Mouse (Mus musculus) midbrain, embryonic 14.5 days (tissue): Measurements from ENCODE around the gene Unc93b1. TPM values are rescaled to one million over a fixed set of nuclear protein-coding genes. Genes with fewer than 3 reads are reported as not detected.

Experiments used
- ATAC-seq: fragments of 200-750 bp; cut with Nextera tagmentation; 2 replicates; pipeline ENCODE4 v1.8.0; 2017; ENCODE audit warnings: moderate number of reproducible peaks, moderate library complexity; ENCODE audit not compliant: low FRiP score, low TSS enrichment
- DNase-seq: peaks from one replicate; pipeline ENCODE4 v3.0.0-alpha.2; 2015
- H3K27ac ChIP-seq: fragments of 300-500 bp; sonication (generic); replicated peaks from 2 replicates; pipeline ENCODE4 v1.5.1; 2014; ENCODE audit warnings: mild to moderate bottlenecking, low read depth, low read length, moderate library complexity
- H3K27me3 ChIP-seq: fragments of 300-500 bp; sonication (generic); 2 replicates; pipeline ENCODE4 v1.6.1; 2014; ENCODE audit warnings: low read length, control low read depth, mixed read lengths; ENCODE audit not compliant: control insufficient read depth, insufficient read depth
- H3K36me3 ChIP-seq: fragments of 300-500 bp; sonication (generic); 2 replicates; pipeline ENCODE4 v1.6.1; 2014; ENCODE audit warnings: low read length, control low read depth; ENCODE audit not compliant: control insufficient read depth, insufficient read depth
- H3K4me1 ChIP-seq: fragments of 300-500 bp; sonication (generic); 2 replicates; pipeline ENCODE4 v1.6.1; 2014; ENCODE audit warnings: mild to moderate bottlenecking, antibody characterized with exemption, low read length, control low read depth; ENCODE audit not compliant: control insufficient read depth, insufficient read depth
- H3K4me2 ChIP-seq: fragments of 300-500 bp; sonication (generic); 2 replicates; pipeline ENCODE4 v1.6.1; 2014; ENCODE audit warnings: mild to moderate bottlenecking, low read length, moderate library complexity
- H3K4me3 ChIP-seq: fragments of 300-500 bp; sonication (generic); replicated peaks from 2 replicates; pipeline ENCODE4 v1.5.1; 2014; ENCODE audit warnings: low read depth, low read length
- H3K9ac ChIP-seq: fragments of 300-500 bp; sonication (generic); replicated peaks from 2 replicates; pipeline ENCODE4 v1.6.1; 2014; ENCODE audit warnings: mild to moderate bottlenecking, low read length, moderate library complexity
- H3K9me3 ChIP-seq: fragments of 300-500 bp; sonication (generic); 2 replicates; pipeline ENCODE4 v1.6.1; 2016; ENCODE audit warnings: low read length, control low read depth, mixed read lengths; ENCODE audit not compliant: control insufficient read depth
- WGBS: fragments of 180-500 bp; shearing (Covaris S2); extraction: QIAGEN DNeasy Blood & Tissue Kit; methylation state at CpG from one replicate; pipeline ENCODE4 v1.1.7; 2014; 5-methylcytosine and 5-hydroxymethylcytosine counted together
- polyA plus RNA-seq: library from polyadenylated mRNA; unstranded; fragments of >200 nt; fragmentation: Nextera tagmentation; extraction: Ambion mirVana; gene quantifications from 2 replicates; pipeline ENCODE4 v1.2.1, GENCODE M21; 2014

Unc93b1 gene
- polyA plus RNA-seq: 3.7 and 13.4 TPM in 2 replicates

GRCm38 (mm10) chr19:3935032-3935895 lies at the start of gene Unc93b1:
Gene Unc93b1, plus strand, starts transcription at chr19:3935186.
- peak within 1 kb of the TSS; percentile 32 for H3K4me3 ChIP-seq
- no peaks in the 10 kb centered on the region for H3K36me3 ChIP-seq
- ATAC-seq (peak; percentile 48; the same call in 1 of the 2 replicates), DNase-seq (peak; percentile 35)
- H3K9me3 ChIP-seq: no peaks in the 10 kb centered on the region
- H3K27ac ChIP-seq: no peak within 1 kb of the TSS
- peaks cover 13% of the 10 kb centered on the region for H3K4me1 ChIP-seq
- H3K27me3 ChIP-seq: peaks cover 5% of the 10 kb centered on the region; the same call in 1 of the 2 replicates
- peak within 1 kb of the TSS; percentile 66 for H3K4me2 ChIP-seq
- 5% methylated on average over 42 of the region's 42 CpGs for WGBS
- H3K9ac ChIP-seq: peak within 1 kb of the TSS; percentile 24; the same call in 1 of the 2 replicates

- Histone ChIP-seq H3K27me3 (no peaks in the 10 kb centered on the region), H3K27ac (no peak overlapping the region), H3K36me3 (peaks cover 74% of the 10 kb centered on the region), H3K4me1 (no peaks in the 10 kb centered on the region), H3K4me3 (no peak overlapping the region), H3K9ac (no peak overlapping the region), H3K9me3 (no peaks in the 10 kb centered on the region), H3K4me2 (no peak overlapping the region)
- no peak for ATAC-seq
- 94% methylated on average over 5 of the region's 5 CpGs for WGBS
- DNase-seq: no peak
Measured at GRCm38 (mm10) chr19:3889096-3889495, 45.9 kb upstream of the Unc93b1 start.

GRCm38 (mm10) chr19:3890181-3890580 lies 44.8 kb upstream of the Unc93b1 start:
- ATAC-seq (no peak), DNase-seq (peak; percentile 31)
- 84% methylated on average over 8 of the region's 8 CpGs for WGBS
- no peaks in the 10 kb centered on the region for H3K9me3 ChIP-seq
- H3K27me3 ChIP-seq: no peaks in the 10 kb centered on the region
- no peaks in the 10 kb centered on the region for H3K4me1 ChIP-seq
- peaks cover 78% of the 10 kb centered on the region for H3K36me3 ChIP-seq
- H3K4me2 ChIP-seq: no peak overlapping the region
- H3K27ac ChIP-seq: no peak overlapping the region
- H3K4me3 ChIP-seq: no peak overlapping the region
- no peak overlapping the region for H3K9ac ChIP-seq

GRCm38 (mm10) chr19:3893545-3894116 lies 41.4 kb upstream of the Unc93b1 start:
- DNase-seq (no peak), ATAC-seq (no peak)
- WGBS: 90% methylated on average over 4 of the region's 4 CpGs
- H3K9me3 ChIP-seq: no peaks in the 10 kb centered on the region
- no peak overlapping the region for H3K27ac ChIP-seq
- no peaks in the 10 kb centered on the region for H3K4me1 ChIP-seq
- peaks cover 74% of the 10 kb centered on the region for H3K36me3 ChIP-seq
- no peak overlapping the region for H3K9ac ChIP-seq
- H3K4me2 ChIP-seq: no peak overlapping the region
- no peaks in the 10 kb centered on the region for H3K27me3 ChIP-seq
- H3K4me3 ChIP-seq: no peak overlapping the region

DNA sequence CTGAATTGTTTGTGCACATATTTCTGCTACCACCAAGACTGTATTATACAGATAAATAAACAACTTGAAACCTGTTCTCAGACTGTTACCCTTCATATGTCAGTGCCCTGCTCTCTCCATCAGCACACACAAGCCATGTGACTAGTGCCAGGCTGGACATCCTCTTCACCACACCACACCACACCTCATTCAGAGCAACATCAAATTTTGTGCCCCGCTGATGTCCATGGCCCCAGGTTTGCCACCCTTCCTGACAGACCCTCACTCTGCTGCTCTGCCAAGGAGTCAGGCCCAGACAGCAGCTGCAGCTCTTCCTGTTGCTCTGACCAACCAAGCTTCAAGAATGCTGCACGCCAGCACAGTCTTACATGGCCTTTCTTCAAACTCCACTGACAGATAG lies 40.7 kb upstream of the Unc93b1 start:
- H3K27ac ChIP-seq: no peak overlapping the region

DNA sequence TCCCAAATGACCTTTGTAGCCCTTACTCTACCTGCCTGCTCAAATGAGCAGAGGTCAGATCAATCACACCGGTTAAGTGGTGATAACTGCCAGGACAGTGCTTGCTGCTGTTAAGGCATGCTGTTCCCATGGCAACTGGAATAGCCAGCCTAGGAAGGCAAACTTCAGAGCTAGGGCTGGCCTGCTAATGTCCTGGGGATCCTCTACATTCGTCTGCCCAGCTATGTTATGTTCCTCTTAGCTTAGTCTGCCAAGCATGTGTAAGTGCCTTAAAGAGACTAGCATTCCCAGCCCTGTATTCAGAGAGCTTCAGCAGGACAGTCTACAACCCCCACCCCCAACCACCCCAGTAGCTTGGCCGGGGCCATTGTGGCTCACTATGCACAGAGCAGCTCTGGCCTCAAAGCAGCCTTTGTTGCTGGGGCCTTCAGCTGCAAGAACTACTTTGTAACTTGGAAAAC lies 39.8 kb upstream of the Unc93b1 start:
- peak overlapping the region; percentile 46 for H3K27ac ChIP-seq
- H3K4me3 ChIP-seq: no peak overlapping the region
- no peaks in the 10 kb centered on the region for H3K27me3 ChIP-seq
- ATAC-seq: no peak
- DNase-seq: peak; percentile 42
- no peak overlapping the region for H3K9ac ChIP-seq
- H3K4me2 ChIP-seq: no peak overlapping the region
- H3K9me3 ChIP-seq: no peaks in the 10 kb centered on the region
- peaks cover 58% of the 10 kb centered on the region for H3K36me3 ChIP-seq
- no peaks in the 10 kb centered on the region for H3K4me1 ChIP-seq
- WGBS: 12% methylated on average over 3 of the region's 3 CpGs

More for the DNA sequence above, 40.7 kb upstream of the Unc93b1 start:
- no peak overlapping the region for H3K9ac ChIP-seq
- H3K4me1 ChIP-seq: no peaks in the 10 kb centered on the region
- WGBS: 87% methylated on average over 2 of the region's 2 CpGs
- H3K27me3 ChIP-seq: no peaks in the 10 kb centered on the region
- no peak for DNase-seq
- no peak overlapping the region for H3K4me3 ChIP-seq
- H3K4me2 ChIP-seq: no peak overlapping the region
- H3K36me3 ChIP-seq: peaks cover 67% of the 10 kb centered on the region
- H3K9me3 ChIP-seq: no peaks in the 10 kb centered on the region
- no peak for ATAC-seq

DNA sequence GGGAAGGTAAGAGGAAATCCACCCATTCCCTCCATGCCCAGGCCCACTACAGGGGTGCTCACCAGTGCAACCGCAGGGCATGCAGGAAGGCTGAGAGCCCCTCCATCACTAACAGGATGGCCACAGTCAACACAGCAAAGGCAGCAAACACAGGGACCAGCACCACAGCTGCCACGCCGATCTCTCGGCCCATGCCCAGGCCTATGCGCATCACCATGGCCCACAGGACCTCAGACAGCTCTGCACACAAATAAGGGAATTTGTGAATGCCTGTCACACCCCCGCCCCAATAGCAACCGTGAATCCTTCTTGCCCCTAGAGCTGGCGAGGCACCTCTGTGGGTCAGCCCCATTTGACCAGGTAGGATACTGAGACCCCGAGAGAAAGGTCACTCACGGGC lies 38.8 kb upstream of the Unc93b1 start:
- no peak for DNase-seq
- Histone ChIP-seq H3K4me1 (no peaks in the 10 kb centered on the region), H3K27me3 (no peaks in the 10 kb centered on the region), H3K4me2 (no peak overlapping the region), H3K36me3 (peaks cover 48% of the 10 kb centered on the region), H3K9ac (no peak overlapping the region), H3K4me3 (no peak overlapping the region), H3K27ac (0 out of 2 replicates have a peak overlapping the region, but pooled peaks have one; percentile 46), H3K9me3 (no peaks in the 10 kb centered on the region)
- 94% methylated on average over 10 of the region's 10 CpGs for WGBS
- ATAC-seq: no peak

DNA sequence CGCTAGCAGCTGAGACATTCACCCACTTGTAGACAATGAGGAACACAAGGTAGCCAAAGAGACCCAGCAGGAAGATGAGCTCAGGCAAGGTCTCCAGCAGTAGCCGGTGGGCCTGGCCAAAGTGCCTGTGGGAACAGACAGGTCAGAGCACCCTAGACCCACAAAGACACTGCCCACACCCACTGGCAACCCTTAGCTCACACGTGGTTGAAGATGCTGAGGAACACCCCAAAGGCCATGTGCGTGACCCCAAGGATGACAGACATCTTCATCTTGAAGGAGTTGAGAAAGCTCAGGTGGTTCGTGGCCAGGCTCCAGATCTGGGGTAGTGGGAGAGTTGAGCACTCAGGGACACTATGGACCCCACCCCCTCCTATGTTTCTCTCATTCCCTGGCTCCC lies 37.4 kb upstream of the Unc93b1 start:
- no peak overlapping the region for H3K9ac ChIP-seq
- ATAC-seq (no peak), DNase-seq (no peak)
- no peak overlapping the region for H3K4me2 ChIP-seq
- H3K27me3 ChIP-seq: no peaks in the 10 kb centered on the region
- H3K36me3 ChIP-seq: peaks cover 36% of the 10 kb centered on the region
- H3K4me1 ChIP-seq: no peaks in the 10 kb centered on the region
- no peak overlapping the region for H3K4me3 ChIP-seq
- no peak overlapping the region for H3K27ac ChIP-seq
- WGBS: 93% methylated on average over 5 of the region's 5 CpGs
- H3K9me3 ChIP-seq: no peaks in the 10 kb centered on the region
